Mouse (Mus musculus) CD8-positive naive resting alpha-beta T cell, adult 2 months (primary cell): ENCODE results near the gene Foxa3.
A peak's percentile ranks its signal among the peaks of the same experiment; 100 is the strongest.

Experiments
- DNase-seq, 2 experiments: peaks; one replicate each; pipeline ENCODE4 v3.0.0; 2022; ENCODE audit warnings: low read depth in 2 of 2, low spot score in 2 of 2

Foxa3 gene

DNA sequence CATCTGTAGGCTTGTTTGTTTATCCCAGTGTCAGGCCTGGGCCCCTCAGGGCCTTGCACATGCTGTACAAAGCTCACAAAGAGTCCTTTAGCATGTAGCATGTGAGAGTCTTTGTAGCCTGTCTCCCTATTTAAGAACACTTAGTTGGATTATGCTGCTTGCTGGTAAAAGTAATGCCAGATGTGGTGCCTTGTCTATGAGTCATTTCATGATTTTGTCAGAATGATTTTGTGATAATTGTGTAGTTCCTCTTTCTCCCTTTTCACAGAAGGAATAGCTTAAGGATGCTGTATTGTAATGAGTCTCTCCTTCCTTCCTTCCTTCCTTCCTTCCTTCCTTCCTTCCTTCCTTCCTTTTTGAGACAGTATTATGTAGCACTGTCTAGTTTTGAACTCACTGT is 4.7 kb upstream of the Foxa3 start:
- no peak for DNase-seq

DNA sequence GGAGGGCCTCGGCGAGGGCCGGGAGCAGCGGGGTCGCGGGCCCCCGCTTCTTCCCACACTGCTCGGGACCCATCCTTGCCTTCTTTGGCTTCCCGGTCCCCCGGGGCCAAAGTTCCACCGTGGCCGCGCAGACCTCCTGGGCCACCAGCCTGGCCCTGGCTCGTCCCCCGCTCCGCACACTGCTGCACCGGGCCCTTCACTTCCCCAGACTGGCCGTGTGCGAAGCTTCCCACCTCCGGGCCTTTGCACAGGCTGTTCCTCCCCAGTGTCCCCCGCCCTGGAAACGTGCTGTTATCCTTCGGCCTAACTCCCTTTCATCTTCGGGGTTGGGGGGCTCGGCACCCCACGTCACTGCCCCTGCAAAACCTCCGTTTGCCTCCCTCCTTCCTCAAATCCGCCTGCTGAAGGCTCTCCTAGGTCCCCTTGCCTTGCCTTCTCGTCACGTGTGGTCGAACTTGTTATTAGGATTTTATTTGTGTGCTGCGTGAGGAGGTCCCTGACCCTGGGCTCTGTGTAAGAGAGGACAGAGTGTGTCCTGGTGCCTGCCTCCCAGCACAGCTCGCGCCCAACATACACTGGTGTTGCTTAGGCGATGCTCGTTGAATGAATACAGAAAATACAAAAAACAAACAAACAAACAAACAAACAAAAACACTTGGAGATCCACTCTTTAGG is 1.4 kb upstream of the Foxa3 start:
- peak in 1 of 2 experiments; percentile 20 for DNase-seq

DNA sequence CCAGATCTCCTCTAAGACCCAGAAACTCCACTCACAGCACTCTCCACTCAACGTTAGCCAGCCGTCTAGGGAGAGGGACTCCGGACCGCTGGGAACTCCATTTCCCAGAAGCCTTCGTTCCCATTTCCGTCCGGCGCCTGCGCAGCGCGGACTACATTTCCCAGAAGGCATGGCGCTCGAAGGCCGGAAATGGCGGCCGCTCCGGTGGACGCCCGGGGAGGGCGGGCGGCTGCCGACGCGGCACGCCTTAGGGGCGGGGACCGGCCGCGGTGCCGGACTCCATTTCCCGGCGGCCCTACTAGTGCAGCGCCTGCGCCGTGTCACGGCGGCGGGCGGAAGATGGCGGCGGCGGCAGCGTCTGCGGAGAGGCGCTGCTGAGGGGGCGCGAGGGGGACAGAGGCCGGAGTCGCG is 763 bp upstream of the Foxa3 start, which contains the start of gene Sympk:
Gene Sympk (plus strand): TSS at position 282 of the 411 bp plus-strand sequence.
- DNase-seq = peak; percentile 93

DNA sequence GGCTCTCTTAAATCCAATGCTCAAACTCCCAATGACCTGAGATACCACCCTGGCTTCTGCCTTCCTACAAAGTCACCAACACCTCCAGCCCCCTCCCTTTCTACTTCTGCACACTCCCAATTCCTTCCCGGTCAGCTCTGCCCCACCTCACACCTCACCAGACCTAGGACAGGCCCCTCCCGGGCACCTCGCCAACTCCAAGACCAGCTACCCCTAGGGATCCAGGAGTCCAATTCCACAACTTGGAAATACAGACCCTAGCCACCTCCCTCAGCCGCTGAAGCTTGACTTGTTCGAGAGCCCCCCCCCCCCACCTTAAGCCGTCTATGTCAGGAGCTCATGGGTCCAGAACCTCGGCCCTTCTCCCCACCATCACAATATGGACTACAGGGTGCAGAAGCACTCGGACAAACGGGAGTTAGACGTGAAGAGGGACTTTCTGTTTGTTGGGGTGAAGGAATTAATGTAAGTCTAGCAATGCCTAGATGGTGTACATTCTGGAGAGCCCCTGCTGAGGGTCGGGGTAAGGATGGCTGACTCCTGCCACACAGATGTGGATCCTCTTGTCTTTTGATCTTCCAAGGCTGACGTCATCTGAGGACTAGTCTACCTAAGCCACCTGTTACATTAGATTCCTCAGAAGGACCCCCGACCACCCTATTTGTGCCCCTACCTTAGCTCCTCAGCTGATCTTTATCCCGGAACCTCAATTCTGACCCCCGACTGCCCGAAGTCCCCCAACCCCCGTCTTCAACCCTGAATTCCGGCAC is 964 bp downstream of the Foxa3 start:
- DNase-seq = no peak

DNA sequence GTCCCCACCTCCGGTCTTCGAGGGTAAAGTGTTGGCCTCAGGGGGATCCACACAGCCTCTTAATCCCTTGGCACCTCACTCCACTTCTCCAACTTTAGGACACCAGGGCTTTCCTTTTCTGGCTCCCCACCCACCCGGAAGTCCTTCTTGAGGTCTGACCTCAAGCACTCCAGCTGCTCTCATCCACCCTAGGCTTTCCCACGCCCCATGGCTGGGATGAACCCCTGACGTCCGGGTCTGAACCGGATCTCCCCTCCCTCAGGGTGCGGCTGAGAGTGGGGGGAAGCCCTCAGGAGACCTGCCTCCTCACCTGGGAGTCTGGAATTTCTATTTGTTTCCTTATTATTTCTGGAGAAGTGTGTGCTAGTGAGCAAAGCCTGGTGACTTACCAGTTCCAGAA is 2.3 kb downstream of the Foxa3 start:
- DNase-seq = no peak

DNA sequence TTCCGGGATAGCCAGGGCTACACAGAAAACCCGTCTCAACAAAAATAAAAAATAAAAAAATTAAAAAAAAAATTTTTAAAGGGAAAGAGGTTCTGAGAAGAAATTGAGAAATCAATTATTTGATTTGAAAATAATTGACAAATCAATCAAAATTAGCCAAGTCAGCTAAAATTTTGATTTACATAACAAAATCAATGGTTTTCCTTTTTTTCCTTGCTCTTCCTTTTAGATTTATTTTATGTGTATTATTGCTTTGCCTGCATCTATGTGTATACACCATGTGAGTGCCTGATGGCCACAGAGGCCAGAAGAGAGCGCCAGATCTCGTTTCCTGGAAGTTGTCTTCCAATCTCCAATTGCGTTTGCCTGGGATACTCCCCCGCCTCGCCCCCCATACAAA is 5.4 kb downstream of the Foxa3 start:
- no peak for DNase-seq

DNA sequence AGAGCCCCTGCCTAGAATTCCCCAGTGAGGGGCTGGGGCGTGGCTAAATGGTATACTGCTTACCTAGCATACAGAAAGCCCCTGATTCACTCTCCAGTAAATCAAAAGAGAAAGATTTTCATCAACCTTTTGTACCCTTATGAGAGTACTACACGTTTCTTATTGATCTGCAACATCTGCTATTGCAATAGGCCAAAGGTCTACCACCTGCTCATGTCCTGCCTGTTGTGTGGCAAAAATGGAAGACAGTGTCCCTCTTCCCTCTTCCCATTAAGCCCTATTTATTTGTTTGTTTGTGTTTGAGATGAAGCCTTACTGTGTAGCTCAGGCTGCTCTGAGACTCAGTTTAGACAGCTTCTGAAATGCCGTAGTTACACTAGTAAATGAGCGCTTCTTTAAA is 7.3 kb downstream of the Foxa3 start:
- no peak for DNase-seq

DNA sequence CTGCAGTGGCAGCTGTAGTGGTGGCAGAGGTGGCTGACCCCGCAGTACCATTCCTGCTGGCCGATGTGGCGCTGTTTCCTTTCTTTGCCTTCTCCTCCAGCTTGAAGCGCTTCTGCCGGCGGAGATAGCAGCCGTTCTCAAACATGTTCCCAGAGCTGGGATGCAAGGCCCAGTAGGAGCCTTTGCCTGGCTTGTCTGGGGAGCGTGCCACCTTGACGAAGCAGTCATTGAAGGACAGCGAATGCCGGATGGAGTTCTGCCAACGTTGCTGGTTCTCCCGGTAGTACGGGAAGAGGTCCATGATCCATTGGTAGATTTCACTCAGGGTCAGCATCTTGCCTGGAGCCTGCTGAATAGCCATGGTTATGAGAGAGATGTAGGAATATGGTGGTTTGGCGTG is 8.9 kb downstream of the Foxa3 start:
- DNase-seq = no peak

DNA sequence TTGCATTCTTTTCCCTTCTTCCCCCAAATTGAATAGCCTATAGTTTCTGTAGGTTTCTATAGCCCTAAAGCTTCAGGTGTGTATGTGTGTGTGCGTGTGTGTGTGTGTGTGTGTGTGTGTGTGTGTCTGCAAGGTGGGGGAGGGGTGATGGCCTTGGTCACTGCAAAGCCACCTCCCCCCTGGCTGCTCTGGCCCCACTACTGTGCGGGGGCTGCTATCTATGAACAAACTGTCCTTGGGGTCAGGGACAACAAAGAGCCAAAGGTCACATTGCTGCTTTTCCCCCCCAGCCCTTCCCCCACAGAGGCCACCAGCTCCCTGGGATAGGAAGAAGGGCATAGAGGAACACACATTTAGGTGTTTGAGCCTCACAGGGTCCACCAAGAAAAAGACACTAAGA is 10.5 kb downstream of the Foxa3 start:
- DNase-seq = no peak

DNA sequence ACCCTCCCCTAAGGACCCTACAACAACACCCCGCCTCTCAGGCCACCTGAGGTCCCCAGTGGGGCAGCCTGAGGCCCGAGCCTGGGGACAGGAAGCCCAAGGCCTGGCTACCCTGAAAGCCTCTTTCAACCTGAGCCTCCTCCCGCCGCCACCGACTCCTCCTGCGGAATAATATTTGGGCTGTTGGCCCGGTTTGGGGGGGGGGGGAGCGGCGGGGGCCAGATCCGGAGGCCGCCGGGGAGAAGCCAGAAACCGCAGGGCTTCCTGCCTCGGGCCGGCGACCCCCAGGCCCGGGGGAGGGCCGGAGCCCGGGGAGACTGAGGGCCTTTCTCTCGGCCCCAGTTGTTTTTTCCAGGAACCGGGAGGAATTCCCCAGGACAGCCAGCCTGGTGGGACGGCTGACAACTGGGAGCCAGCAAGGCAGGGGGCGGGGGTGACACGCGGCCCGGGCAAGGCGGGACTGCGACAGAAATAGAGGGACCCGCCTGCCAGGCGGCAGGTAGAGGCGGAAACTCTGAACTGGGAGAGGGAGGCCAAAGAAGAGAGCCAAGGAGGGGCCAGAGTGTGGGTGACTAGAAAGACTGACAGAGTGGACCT is 11.2 kb downstream of the Foxa3 start:
- no peak for DNase-seq

DNA sequence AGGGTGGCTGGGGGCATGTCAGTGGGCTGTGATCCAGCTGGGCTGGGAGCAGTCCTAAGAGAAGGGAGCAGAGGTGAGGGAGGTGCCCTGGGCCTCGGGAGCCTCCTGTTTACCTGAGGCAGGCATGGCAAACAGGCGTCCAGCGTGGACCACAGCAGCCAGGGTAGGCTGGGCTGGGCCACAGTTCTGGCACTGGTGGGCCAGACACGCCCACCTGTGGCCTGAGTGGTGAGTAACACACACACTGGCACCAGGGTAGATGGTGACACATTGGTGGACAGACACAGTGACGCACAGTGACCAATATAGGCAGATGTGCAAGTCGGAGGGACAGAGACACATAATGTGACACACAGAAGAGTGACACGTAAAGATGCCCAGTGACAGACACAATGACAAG is 12.8 kb downstream of the Foxa3 start:
- DNase-seq = no peak

DNA sequence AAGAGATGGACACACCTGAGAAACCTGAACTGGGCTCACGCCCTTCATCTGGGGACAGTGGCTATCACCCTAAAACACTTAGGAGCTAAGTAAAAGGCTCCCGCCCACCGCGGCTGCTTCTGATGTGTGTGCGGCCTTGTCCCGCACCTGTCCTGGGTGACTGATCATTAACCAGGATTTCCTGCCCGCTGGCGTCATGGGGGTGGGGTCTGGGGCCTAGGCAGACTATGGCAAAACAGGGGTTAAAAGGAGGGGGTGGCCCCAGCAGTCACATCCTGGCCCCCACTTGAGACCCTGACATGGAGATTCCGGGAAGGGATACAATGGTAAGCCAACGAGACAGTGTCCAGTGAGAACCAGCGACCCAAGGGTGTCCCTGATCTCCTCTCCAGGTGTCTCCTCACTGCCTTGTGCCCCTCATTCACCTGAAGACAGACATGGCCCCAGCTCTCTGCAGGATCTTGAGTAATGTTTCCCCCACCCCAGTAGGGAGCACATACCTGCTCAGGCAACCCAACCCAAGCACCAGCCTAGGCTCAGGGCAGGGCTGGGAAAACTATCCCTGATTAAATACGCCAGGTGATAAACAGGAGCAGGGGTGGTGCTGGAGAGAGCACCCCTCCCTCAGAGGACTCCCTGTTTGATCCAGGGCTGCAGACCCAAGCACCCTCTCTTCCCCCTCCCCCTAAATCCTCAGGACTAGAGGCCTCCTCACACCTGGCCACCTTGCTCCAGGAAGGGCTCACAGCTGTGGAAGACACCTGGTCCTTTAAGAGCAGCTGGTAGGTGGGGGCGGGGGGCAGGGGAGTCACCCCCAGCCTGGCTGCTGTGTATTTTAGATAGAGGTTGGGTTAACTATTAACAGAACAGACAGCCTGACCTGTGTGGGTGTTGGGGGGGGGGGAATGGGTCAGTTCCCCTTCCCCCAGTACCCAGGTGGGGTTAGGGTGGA is 16.0 kb downstream of the Foxa3 start:
- DNase-seq = no peak

DNA sequence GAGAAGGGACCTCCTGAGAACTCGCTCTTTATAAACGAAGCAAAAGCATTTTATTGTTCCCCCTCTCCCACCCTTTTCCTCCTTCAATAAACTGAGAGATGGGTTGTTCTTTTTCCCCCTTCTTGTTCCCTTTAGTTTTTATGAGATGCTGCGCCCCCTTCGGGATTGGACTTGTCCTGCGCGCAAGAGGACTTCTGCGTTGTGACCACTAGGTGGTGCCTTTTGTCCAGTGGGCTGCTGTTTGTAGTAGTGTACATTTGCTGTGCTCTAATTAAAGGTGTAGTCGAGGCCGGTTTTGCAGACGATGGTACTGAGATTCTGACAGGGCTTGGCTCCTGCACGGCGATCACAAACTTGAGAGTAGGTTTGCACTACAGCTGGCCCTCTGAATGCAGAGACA is 16.9 kb downstream of the Foxa3 start:
- DNase-seq = peak; percentile 73 to 82

DNA sequence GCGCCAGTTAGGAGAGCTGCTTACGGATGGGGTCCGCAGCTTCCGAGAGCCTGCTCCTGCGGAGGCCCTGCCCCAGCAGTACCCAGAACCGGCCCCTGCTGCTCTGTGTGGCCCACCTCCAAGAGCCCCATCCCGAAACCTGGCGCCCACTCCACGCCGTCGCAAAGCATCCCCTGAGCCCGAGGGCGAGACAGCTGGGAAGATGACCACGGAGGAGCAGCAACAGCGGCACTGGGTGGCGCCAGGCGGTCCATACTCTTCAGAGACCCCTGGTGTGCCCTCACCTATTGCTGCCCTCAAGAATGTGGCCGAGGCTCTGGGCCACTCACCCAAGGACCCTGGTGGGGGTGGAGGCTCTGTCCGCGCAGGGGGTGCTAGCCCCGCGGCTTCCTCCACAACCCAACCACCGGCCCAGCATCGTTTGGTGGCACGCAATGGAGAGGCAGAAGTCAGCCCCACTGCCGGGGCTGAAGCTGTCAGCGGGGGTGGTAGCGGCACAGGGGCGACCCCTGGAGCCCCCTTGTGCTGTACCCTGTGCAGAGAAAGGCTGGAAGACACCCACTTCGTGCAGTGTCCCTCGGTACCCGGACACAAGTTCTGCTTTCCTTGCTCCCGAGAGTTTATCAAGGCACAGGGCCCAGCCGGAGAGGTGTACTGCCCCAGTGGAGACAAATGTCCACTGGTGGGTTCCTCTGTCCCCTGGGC is 17.8 kb downstream of the Foxa3 start:
- no peak for DNase-seq

DNA sequence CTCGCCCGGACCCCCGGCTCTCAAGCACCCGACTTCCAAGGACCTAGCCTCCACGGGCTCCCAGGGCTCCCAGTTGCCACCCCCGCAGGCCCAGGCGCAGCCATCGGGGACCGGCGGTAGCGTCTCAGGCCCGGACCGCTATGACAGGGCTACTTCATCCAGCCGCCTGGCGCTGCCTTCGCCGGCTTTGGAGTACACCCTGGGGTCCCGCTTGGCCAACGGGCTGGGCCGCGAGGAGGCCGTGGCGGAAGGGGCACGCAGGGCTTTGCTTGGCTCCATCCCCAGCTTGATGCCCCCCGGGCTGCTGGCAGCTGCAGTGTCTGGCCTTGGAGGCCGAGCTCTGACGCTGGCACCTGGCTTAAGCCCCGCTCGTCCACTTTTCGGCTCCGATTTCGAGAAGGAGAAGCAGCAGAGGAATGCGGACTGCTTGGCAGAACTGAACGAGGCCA is 18.7 kb downstream of the Foxa3 start:
- no peak for DNase-seq

DNA sequence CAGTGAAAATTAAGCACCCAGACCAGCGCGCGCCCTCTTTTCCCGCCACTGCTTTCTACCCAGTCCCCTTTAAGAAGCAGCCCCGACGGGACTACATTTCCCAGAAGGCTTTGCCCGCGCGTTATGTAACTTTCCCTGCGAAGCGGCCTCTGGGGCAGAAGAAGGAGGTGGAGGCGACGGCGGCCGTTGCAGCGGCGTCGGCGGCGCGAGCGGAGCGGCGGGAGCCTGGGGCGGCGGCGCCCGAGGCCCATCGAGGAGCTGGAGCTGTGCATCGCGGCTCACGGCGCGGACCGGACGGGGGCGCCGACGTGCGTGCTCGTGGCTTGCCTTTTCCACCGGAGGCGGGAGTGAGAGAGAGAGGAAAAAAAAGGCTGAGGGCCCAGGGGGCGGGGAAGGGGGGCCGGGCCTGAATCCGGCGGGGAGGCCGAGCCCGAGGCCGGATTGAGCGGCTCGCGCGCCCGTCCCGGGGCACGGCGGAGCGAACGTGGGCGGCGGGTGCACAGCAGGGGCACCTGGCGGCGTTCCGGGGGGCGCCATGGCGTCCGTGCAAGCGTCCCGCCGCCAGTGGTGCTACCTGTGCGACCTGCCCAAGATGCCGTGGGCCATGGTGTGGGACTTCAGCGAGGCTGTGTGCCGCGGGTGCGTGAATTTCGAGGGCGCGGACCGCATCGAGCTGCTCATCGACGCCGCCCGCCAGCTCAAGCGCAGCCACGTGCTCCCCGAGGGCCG is 19.3 kb downstream of the Foxa3 start, which contains the start of gene Irf2bp1:
Gene Irf2bp1 (plus strand): TSS at position 143 of the 729 bp plus-strand sequence.
- peak; percentile 86 to 92 for DNase-seq

DNA sequence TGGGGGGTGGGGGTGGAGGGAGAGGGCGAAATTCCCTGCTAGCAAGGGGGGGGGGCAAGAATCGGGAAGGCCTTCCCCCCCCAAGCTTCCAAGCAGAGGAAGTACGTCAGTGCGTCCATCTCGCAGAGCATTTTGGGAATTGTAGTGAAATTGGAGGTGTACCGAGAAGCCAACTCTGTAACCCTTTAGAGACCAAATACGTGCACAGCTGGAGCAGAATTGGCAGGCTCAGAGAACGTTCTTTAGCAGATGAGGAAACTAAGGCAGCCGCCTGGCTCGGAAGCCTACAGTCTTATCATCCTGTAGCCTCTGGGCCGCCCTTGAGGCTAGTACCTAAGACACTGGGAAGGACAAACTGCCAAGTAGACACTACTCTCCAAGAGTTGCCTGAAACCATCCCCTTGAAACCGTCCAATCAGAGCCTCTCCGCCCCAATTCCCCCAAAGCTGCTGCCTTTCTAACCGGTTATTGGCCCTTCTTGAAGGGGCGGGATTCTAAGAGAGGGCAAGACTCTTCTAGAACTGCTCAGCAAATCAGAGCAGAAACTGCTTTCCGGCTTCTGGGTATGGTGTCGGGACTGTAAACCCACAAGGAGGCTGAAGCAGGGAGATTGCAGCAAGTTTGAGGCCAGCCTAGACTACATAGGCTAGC is 20.4 kb downstream of the Foxa3 start:
- DNase-seq = peak; percentile 35 to 48

DNA sequence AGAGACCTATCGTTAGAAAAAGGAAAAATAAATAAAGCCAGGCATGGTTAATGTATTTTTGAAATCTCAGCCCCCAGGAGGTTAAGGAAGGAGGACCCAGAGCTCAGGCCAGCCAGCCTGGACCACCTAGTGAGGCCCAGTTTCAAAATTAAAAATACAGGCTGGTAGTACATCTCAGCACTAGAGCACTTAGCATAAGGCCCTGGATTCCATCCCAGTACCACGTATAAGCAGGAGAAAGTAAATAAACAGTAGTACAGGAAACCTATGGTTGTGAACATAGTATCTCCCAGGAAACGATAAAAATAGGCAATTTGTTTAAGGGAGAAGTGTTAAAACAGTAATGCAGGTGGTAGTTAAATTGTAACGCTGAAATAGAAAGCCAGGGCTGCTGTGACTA is 21.2 kb downstream of the Foxa3 start:
- DNase-seq = no peak

DNA sequence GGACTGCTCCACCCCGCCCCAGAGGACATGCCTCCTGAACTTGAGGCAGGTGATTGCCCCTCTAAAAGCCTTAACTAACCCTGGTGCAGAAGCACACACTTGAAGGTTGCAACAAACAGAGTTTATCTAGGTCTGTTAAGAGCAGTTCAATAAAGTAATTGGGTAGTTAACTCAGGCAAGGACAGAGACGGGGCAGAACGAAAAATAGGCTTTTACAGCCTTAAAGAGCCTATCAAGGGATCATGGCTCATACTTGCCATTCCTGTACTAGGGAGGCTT is 21.6 kb downstream of the Foxa3 start:
- no peak for DNase-seq
